Mouse (Mus musculus): ENCODE results near the gene Opn3. TPM values are rescaled to one million over a fixed set of nuclear protein-coding genes. Genes with fewer than 3 reads are reported as not detected.

The Opn3 gene
- 10.6 and 11.0 TPM in 2 replicates for polyA plus RNA-seq (2015; fragmentation: Nextera tagmentation; extraction: Ambion mirVana)

DNA sequence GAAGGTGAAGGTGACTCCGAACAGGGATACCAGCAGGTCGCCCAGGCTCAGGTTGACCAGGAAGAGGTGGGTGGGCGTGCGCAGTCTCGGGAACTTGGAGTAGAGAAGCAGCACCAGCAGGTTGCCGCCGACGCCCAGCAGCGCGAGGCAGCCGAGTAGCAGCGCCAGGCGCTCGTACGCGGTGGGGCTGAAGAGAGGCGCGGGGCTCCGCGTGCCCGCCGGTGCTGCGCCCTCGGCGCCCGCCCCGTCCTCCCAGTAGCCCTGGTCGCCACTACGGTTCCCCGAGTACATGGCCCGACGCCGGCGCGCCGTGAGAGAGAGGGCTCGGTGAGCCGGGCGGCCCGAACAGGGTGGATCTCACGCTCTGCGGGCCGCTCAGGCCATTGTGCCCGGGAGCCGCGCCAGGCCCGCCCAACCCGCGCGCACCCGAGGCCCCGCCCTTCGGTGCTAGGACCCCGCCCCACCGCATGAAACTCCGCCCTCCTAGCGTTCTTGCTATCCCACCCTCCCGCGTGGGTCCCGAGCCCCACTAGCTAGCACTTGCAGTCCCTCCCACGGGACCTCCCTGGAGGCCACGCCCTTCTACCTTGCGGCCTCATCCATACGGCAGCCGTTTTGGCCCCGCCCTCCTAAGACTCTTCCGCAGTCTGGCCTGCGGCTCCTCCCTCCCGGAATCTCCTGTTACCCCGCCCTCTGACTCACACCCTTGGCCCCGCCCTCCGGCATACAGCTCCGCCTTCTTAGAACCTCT, at the start of gene Opn3, which contains the start of gene Chml:
TSS of gene Opn3 (minus strand) at position 531 of the 751 bp plus-strand sequence.
TSS of gene Chml (minus strand) at position 656 of the 751 bp plus-strand sequence.
- Histone ChIP-seq H3K4me1 (replicated peaks) (peaks cover 23% of the 10 kb centered on the region), H3K9me3 (replicated peaks) (no peaks in the 10 kb centered on the region), H3K9ac (peak within 1 kb of the TSS; percentile 79), H3K36me3 (peaks cover 5% of the 10 kb centered on the region), H3K4me3 (peak within 1 kb of the TSS; percentile 93), H3K27me3 (no peaks in the 10 kb centered on the region), H3K4me2 (peak within 1 kb of the TSS; percentile 94), H3K27ac (peak within 1 kb of the TSS; percentile 93)
- ATAC-seq (replicated peaks; ENCODE audit: insufficient number of reproducible peaks, insufficient read depth, low FRiP score, low read depth), result peak; percentile 96
- under 1% methylated on average over 60 of the region's 73 CpGs for WGBS

DNA sequence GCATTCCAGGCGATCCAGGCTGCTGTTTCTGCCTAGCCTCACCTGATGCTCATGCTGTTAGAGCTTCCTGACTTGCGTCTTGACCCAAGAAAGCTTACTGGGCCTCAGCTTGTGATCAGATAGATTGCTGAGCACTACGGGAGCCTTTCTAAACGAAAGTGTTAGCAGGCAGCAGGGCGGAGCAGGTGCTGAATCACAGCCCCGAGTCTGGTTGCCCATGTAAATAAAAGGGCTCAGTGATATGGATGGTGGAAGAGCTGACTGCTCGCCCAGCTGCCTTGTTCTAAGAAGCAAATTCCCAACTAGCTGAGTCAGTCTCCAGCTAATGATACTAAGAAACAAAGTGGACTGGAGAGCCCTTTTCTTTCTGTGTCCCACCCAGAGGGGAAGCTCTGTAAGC, 33.2 kb upstream of the Opn3 start:
- WGBS, result 21% methylated on average over 7 of the region's 7 CpGs
- Histone ChIP-seq H3K4me1 (replicated peaks) (no peaks in the 10 kb centered on the region), H3K27ac (no peak overlapping the region), H3K9me3 (replicated peaks) (no peaks in the 10 kb centered on the region), H3K4me2 (no peak overlapping the region), H3K27me3 (no peaks in the 10 kb centered on the region), H3K4me3 (no peak overlapping the region), H3K36me3 (no peaks in the 10 kb centered on the region), H3K9ac (no peak overlapping the region)
- no peak for ATAC-seq (replicated peaks; ENCODE audit: insufficient number of reproducible peaks, insufficient read depth, low FRiP score, low read depth)

DNA sequence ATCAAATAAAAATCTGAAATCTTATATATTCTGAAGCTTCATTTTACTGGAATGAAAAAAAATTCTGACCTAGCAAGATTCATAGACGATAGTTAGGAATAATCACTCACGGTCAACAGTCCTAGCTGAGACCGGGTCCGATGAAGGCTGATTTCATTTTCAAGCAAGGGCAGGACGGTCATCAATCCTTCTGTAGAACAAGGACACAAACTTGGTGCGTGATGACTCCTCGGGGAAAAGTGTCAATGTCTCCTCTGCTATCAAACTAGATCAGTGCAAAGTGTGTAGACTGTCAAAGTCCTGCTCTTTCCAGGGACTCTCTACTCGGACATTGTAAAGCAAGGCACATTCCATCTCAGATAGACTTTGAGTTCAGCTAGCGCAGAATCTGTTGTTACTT, 24.3 kb upstream of the Opn3 start:
- 81% methylated on average over 9 of the region's 9 CpGs for WGBS
- H3K27ac ChIP-seq, result no peak overlapping the region
- no peak overlapping the region for H3K9ac ChIP-seq
- no peak overlapping the region for H3K4me3 ChIP-seq
- no peaks in the 10 kb centered on the region for H3K27me3 ChIP-seq
- ATAC-seq (replicated peaks; ENCODE audit: insufficient number of reproducible peaks, insufficient read depth, low FRiP score, low read depth), result no peak
- H3K9me3 ChIP-seq (replicated peaks), result no peaks in the 10 kb centered on the region
- peaks cover 5% of the 10 kb centered on the region for H3K4me1 ChIP-seq (replicated peaks)
- no peak overlapping the region for H3K4me2 ChIP-seq
- no peaks in the 10 kb centered on the region for H3K36me3 ChIP-seq

DNA sequence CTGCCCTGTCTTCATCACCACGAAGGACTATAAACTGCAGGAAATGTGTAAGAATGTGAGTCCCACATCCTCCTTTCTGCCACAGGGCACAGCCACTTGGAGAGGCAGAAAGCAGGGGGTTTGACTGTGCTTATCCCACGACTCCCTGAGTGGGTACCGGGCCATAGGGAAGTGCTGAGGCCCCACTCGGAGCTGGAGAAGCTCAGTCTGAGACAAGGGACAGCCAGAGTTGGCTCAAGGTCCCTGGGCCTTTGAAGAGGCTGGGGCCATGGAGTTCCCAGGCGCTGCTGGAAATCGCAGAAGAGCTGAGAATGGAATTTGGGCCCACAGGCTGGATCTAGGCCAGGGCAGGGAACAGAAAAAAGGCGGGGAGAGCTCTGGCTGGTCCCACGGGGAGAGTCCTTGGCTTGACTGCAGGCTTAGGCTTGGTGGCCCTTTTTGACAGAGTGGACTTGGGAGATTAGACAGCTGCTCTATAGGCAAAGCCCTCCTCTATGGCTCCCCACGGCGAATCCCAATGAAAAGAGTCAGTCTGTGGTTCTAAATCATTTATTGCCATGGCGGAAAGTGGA, 19.8 kb upstream of the Opn3 start:
- 0 out of 2 replicates have a peak, but pooled peaks have one; percentile 43 for ATAC-seq (replicated peaks; ENCODE audit: insufficient number of reproducible peaks, insufficient read depth, low FRiP score, low read depth)
- no peaks in the 10 kb centered on the region for H3K36me3 ChIP-seq
- no peak overlapping the region for H3K9ac ChIP-seq
- no peak overlapping the region for H3K4me2 ChIP-seq
- peaks cover 5% of the 10 kb centered on the region for H3K4me1 ChIP-seq (replicated peaks)
- no peak overlapping the region for H3K27ac ChIP-seq
- H3K4me3 ChIP-seq, result no peak overlapping the region
- no peaks in the 10 kb centered on the region for H3K9me3 ChIP-seq (replicated peaks)
- no peaks in the 10 kb centered on the region for H3K27me3 ChIP-seq
- WGBS, result 65% methylated on average over 11 of the region's 11 CpGs

DNA sequence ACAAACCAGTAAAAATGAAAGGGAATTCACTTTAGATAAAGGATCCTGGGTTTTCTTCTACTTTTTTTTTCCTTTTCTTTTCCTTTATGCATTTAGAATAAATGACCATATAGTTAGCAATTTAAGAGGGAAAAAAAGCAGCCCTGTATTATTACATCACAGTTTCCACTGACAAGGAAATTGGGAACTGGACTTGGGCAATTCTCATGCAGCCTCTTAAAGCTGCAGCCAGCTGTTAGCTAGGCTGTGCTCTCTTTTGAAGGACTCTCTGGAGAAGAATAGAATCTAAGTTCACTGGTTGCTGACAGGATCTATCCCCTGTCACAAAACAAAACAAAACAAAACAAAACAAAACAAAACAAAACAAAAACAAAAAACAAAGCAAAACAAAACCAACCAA, 15.4 kb upstream of the Opn3 start:
- H3K4me2 ChIP-seq, result no peak overlapping the region
- H3K9ac ChIP-seq, result no peak overlapping the region
- no peak overlapping the region for H3K4me3 ChIP-seq
- no peaks in the 10 kb centered on the region for H3K36me3 ChIP-seq
- H3K9me3 ChIP-seq (replicated peaks), result no peaks in the 10 kb centered on the region
- H3K4me1 ChIP-seq (replicated peaks), result peaks cover 5% of the 10 kb centered on the region
- H3K27me3 ChIP-seq, result no peaks in the 10 kb centered on the region
- no peak for ATAC-seq (replicated peaks; ENCODE audit: insufficient number of reproducible peaks, insufficient read depth, low FRiP score, low read depth)
- H3K27ac ChIP-seq, result no peak overlapping the region

DNA sequence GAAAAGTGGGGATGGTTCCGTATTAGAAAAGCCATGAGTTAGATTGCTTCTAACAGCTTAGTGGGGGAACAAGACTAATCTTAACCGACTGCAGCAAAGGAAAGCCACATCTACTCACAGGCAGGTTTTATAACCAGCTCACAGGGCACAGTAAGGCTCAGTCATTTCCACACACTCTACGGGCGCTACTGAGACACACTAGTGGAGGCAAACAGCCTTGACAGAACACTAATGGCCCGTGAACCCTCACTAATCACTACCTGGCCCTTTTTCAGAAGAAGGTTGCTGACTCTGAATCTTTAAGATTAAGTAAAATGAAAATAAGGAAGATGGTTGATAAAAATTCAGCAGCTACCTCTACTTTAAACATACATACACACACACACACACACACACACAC, 15.0 kb upstream of the Opn3 start:
- H3K27ac ChIP-seq, result no peak overlapping the region
- no peak overlapping the region for H3K9ac ChIP-seq
- no peaks in the 10 kb centered on the region for H3K27me3 ChIP-seq
- H3K9me3 ChIP-seq (replicated peaks), result no peaks in the 10 kb centered on the region
- ATAC-seq (replicated peaks; ENCODE audit: insufficient number of reproducible peaks, insufficient read depth, low FRiP score, low read depth), result no peak
- H3K36me3 ChIP-seq, result no peaks in the 10 kb centered on the region
- H3K4me1 ChIP-seq (replicated peaks), result peaks cover 4% of the 10 kb centered on the region
- no peak overlapping the region for H3K4me2 ChIP-seq
- WGBS, result 74% methylated on average over 5 of the region's 5 CpGs
- H3K4me3 ChIP-seq, result no peak overlapping the region

DNA sequence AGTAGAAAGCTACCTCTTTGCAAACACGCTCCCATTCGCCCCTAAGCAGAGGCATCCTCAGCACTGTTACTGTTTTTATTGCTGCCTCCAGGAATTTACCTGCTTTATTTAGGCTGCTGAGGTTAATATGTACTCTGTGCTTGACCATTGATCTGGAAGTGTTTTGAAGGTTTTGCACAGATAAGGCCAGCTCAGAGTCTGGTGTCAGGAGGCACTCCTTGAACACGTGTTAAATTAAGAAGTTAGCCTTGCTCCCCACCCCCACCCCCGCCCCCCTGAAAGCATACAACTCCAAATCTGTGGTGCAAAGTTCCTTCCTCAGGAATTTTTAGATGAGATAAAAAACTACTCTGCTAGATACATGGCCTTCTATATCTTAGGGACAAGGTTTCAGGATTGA, 8.6 kb upstream of the Opn3 start:
- Histone ChIP-seq H3K4me3 (no peak overlapping the region), H3K4me2 (no peak overlapping the region), H3K27me3 (no peaks in the 10 kb centered on the region), H3K9ac (no peak overlapping the region), H3K27ac (no peak overlapping the region), H3K9me3 (replicated peaks) (no peaks in the 10 kb centered on the region), H3K4me1 (replicated peaks) (0 out of 2 replicates have a peak, but pooled peaks cover 3% of the 10 kb centered on the region), H3K36me3 (no peaks in the 10 kb centered on the region)
- WGBS, result 66% methylated on average over 4 of the region's 4 CpGs
- ATAC-seq (replicated peaks; ENCODE audit: insufficient number of reproducible peaks, insufficient read depth, low FRiP score, low read depth), result no peak

DNA sequence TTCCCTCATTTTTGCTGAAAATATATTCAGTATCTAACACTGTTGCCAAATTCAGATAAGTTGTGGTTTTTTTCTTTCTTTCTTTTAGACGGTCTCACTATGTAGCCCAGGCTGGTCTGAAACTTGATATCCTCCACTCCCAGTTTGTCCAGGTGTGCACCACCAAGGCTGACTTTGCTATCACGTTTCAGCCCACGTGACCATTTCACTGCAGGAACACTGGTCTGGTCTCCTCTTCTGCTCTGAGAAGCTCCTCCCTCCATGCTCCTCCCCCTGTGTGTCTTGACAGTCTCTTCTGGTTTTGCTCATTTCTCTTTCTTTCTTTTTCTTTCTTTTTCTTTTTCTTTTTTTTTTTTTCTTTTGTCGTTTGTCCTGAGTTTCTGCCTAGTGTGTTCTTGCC, 7.2 kb upstream of the Opn3 start:
- Histone ChIP-seq H3K27me3 (no peaks in the 10 kb centered on the region), H3K9ac (no peak overlapping the region), H3K9me3 (replicated peaks) (no peaks in the 10 kb centered on the region), H3K4me3 (no peak overlapping the region), H3K36me3 (no peaks in the 10 kb centered on the region), H3K4me2 (no peak overlapping the region), H3K4me1 (replicated peaks) (0 out of 2 replicates have a peak, but pooled peaks cover 3% of the 10 kb centered on the region), H3K27ac (no peak overlapping the region)
- 26% methylated on average over 4 of the region's 4 CpGs for WGBS
- ATAC-seq (replicated peaks; ENCODE audit: insufficient number of reproducible peaks, insufficient read depth, low FRiP score, low read depth), result no peak

DNA sequence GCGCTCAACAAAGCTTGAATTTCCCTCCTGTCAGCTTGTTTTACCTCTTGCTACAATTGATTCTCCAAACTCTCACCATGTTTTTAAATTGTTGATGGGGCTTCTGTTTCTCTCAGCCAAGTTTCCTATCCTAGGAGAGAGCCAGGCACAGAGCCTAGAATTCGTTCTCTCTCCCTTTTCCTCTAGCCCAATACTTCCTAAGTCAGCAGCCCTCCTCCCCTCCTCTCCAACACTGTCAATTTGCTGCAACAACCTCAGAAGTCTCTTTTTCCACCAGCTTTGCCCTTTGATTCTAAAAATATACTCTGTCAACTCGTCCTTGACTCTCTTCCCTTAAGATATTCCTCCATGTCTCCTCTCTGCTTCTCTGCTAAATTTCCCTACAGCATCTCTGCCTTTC, 6.8 kb upstream of the Opn3 start:
- Histone ChIP-seq H3K9me3 (replicated peaks) (no peaks in the 10 kb centered on the region), H3K36me3 (no peaks in the 10 kb centered on the region), H3K9ac (no peak overlapping the region), H3K4me2 (no peak overlapping the region), H3K4me1 (replicated peaks) (0 out of 2 replicates have a peak, but pooled peaks cover 3% of the 10 kb centered on the region), H3K4me3 (no peak overlapping the region), H3K27me3 (no peaks in the 10 kb centered on the region), H3K27ac (no peak overlapping the region)
- WGBS, result 47% methylated on average over 3 of the region's 3 CpGs
- ATAC-seq (replicated peaks; ENCODE audit: insufficient number of reproducible peaks, insufficient read depth, low FRiP score, low read depth), result no peak

DNA sequence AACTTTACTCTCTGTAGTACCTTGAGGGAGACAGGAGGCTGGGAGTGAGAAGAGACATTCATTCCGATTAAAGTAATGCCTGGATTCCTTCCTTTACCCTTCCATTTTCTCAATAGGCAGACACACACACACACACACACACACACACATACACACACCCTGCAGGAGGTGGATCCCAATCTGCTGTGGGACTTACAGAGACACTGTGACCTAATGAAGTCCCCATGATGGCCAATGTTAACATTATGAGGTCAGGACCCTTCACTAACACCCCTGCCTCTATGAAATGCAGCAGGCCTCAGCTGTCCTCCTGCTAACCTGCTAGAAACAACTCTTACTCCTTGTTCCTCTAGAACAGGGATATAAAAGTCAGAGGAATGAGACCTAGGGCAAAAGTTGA, 5.7 kb upstream of the Opn3 start, which contains the start of gene Wdr64:
TSS of gene Wdr64 (plus strand) at position 301 of the 400 bp plus-strand sequence.
- Histone ChIP-seq H3K27me3 (no peaks in the 10 kb centered on the region), H3K4me2 (no peak within 1 kb of the TSS), H3K9ac (no peak within 1 kb of the TSS), H3K9me3 (replicated peaks) (no peaks in the 10 kb centered on the region), H3K27ac (no peak within 1 kb of the TSS), H3K4me1 (replicated peaks) (peaks cover 9% of the 10 kb centered on the region), H3K4me3 (no peak within 1 kb of the TSS), H3K36me3 (no peaks in the 10 kb centered on the region)
- 75% methylated on average over 1 of the region's 1 CpGs for WGBS
- ATAC-seq (replicated peaks; ENCODE audit: insufficient number of reproducible peaks, insufficient read depth, low FRiP score, low read depth), result no peak

DNA sequence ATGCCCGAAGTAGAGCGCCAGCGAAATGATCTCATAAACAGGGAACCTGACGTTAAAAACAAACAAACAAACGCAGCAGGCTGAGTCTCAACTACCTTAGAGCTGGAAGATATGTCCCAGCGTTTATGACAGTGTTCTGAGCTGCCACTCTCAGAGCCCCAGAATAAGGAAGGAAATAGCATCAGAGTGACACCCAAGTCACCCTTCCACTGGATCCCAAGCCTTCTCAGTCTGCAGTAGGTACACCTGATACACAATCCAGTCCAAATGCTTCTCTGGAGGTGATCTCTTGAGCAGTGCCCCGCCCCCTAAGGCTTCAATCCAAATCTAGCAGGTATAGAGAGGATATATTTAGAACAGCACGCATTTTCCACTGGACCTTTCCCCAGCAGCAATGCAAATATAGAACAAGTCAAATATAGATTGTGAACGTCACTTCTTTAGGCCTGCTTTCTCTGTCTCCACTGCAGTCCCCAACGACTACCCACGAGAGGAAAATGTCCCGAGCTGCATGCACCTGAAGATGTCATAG, 919 bp upstream of the Opn3 start:
- WGBS, result 21% methylated on average over 12 of the region's 12 CpGs
- no peak for ATAC-seq (replicated peaks; ENCODE audit: insufficient number of reproducible peaks, insufficient read depth, low FRiP score, low read depth)
- no peaks in the 10 kb centered on the region for H3K27me3 ChIP-seq
- peaks cover 23% of the 10 kb centered on the region for H3K4me1 ChIP-seq (replicated peaks)
- peak overlapping the region; percentile 38 for H3K9ac ChIP-seq
- peak overlapping the region; percentile 87 for H3K27ac ChIP-seq
- H3K4me3 ChIP-seq, result peak overlapping the region; percentile 93
- no peaks in the 10 kb centered on the region for H3K36me3 ChIP-seq
- no peaks in the 10 kb centered on the region for H3K9me3 ChIP-seq (replicated peaks)
- H3K4me2 ChIP-seq, result peak overlapping the region; percentile 94

Measured in heart, embryonic 15.5 days (tissue).